Mouse (Mus musculus) liver, embryonic 13.5 days (tissue): ENCODE measurements around the gene Selenbp2. TPM values are rescaled to one million over a fixed set of nuclear protein-coding genes. Genes with fewer than 3 reads are reported as not detected.
"Not testable (repeated sequence)": the region's sequence is repeated elsewhere in the genome, so short reads cannot be mapped to it uniquely, and the experiment has no call there.

Source experiments
- ATAC-seq: fragments of 200-750 bp; cut with Nextera tagmentation; 2 replicates; pipeline ENCODE4 v1.8.0; 2017; ENCODE audit warnings: low read depth, mild to moderate bottlenecking, moderate number of reproducible peaks, moderate library complexity
- DNase-seq: peaks from one replicate; pipeline ENCODE4 v3.0.0; 2022
- H3K27ac ChIP-seq: fragments of 300-500 bp; sonication (generic); 2 replicates; pipeline ENCODE4 v1.5.1; 2015; ENCODE audit warnings: moderate library complexity, mild to moderate bottlenecking, inconsistent platforms
- H3K27me3 ChIP-seq: fragments of 300-500 bp; sonication (generic); 2 replicates; pipeline ENCODE4 v1.6.1; 2015; ENCODE audit warnings: mild to moderate bottlenecking, inconsistent platforms
- H3K36me3 ChIP-seq: fragments of 300-500 bp; sonication (generic); 2 replicates; pipeline ENCODE4 v1.6.1; 2015; ENCODE audit warnings: mild to moderate bottlenecking, inconsistent platforms
- H3K4me1 ChIP-seq: fragments of 300-500 bp; sonication (generic); replicated peaks from 2 replicates; pipeline ENCODE4 v1.6.1; 2015; ENCODE audit warnings: inconsistent platforms
- H3K4me2 ChIP-seq: fragments of 300-500 bp; sonication (generic); 2 replicates; pipeline ENCODE4 v1.6.1; 2015; ENCODE audit warnings: inconsistent platforms, mild to moderate bottlenecking, moderate library complexity
- H3K4me3 ChIP-seq: fragments of 300-500 bp; sonication (generic); replicated peaks from 2 replicates; pipeline ENCODE4 v1.5.1; 2015; ENCODE audit warnings: mild to moderate bottlenecking, inconsistent platforms
- H3K9ac ChIP-seq: fragments of 300-500 bp; sonication (generic); 2 replicates; pipeline ENCODE4 v1.6.1; 2015; ENCODE audit warnings: mild to moderate bottlenecking, inconsistent platforms
- H3K9me3 ChIP-seq: fragments of 300-500 bp; sonication (generic); replicated peaks from 2 replicates; pipeline ENCODE4 v1.6.1; 2016; ENCODE audit warnings: inconsistent platforms
- WGBS: fragments of 180-500 bp; shearing (Covaris S2); methylation state at CpG from one replicate; pipeline ENCODE4 v1.1.7; 2015; ENCODE audit not compliant: insufficient replicate concordance; 5-methylcytosine and 5-hydroxymethylcytosine counted together
- polyA plus RNA-seq: library from polyadenylated mRNA; unstranded; fragments of >200 nt; fragmentation: Nextera tagmentation; extraction: Ambion mirVana; gene quantifications from 2 replicates; pipeline ENCODE4 v1.2.1, GENCODE M21; 2015

Selenbp2 gene
- polyA plus RNA-seq = 6.7 and 8.5 TPM in 2 replicates

DNA sequence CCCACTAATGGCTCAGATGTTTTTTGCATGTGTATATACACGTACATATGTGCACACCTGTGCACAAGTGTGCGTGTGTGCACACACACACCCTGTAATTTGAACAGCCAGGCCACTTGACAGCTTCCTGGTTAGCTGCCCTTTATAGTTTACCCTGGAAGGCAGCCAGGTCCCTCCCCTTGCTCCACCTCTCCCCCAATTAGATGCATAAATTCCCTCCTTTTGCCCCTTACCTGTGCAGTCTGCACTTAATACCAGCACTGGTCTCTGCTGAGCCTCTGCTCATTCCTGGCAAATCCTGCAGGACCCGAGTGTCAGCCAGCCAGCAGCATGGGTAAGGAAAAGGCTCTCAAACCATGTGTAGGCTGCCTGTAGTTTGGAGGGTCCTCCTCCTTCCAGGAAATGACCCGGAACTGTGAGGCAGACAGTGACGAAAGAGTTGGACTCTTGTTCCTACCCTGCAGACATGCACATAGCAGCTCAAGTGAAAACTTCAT lies at the start of gene Selenbp2:
Gene Selenbp2 (plus strand): TSS at position 228 of the 497 bp plus-strand sequence.
- 0 out of 2 replicates have a peak within 1 kb of the TSS, but pooled peaks have one; percentile 0 for H3K4me2 ChIP-seq
- H3K4me1 ChIP-seq = peaks cover 41% of the 10 kb centered on the region
- 57% methylated on average over 5 of the region's 5 CpGs for WGBS
- no peak within 1 kb of the TSS for H3K9ac ChIP-seq
- H3K27me3 ChIP-seq = no peaks in the 10 kb centered on the region
- H3K27ac ChIP-seq = no peak within 1 kb of the TSS
- ATAC-seq (peak; percentile 19; the same call in 1 of the 2 replicates), DNase-seq (no peak)
- no peak within 1 kb of the TSS for H3K4me3 ChIP-seq
- no peaks in the 10 kb centered on the region for H3K36me3 ChIP-seq
- H3K9me3 ChIP-seq = no peaks in the 10 kb centered on the region

GRCm38 (mm10) chr3:94648755-94649590 lies 44.4 kb upstream of the Selenbp2 start:
- Histone ChIP-seq H3K4me1 (peaks cover 37% of the 10 kb centered on the region), H3K36me3 (no peaks in the 10 kb centered on the region), H3K27ac (peak overlapping the region; percentile 85), H3K27me3 (no peaks in the 10 kb centered on the region), H3K4me2 (peak overlapping the region; percentile 56), H3K9me3 (no peaks in the 10 kb centered on the region), H3K9ac (peak overlapping the region; percentile 63), H3K4me3 (no peak overlapping the region; the same call in 1 of the 2 replicates)
- DNase-seq (peak; percentile 50), ATAC-seq (peak; percentile 86)
- WGBS = 53% methylated on average over 6 of the region's 6 CpGs

DNA sequence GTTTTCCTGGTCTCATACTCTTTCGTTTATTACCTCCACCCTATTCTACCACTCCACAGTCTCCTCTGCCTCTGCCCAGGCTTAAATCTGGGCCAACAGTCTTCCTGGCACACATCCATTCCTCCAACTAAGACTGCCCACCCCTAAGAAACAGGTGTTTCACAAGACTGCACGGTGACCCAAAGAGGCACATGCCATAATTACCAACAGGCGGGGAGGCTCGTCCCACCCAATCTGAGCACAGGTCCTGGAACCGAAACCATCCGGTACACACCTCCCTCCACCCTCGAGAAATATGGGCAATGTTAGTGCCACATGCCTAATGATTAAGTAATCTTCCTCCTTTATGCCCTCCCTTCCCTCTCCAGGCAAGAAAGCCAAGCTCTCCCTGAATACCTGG lies 42.9 kb upstream of the Selenbp2 start:
- DNase-seq (no peak), ATAC-seq (no peak)
- 77% methylated on average over 7 of the region's 7 CpGs for WGBS

DNA sequence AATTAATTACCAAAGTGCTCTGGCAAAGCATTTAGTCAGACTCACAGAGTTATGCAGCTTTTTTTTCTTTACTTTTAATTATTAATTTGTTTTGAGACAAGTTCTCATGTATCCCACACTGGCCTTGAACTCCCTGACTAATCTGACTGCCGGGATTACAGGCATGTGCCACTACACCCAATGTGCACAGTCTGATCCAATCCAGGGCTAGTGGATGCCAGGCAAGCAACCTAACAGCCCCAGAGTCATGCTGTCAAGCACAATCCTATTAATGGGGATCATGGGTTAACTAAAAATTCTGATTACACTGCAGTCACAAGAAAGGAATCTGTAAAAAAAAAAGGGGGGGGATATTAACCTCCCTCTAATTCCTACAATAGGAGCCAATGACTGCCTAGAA lies 39.4 kb upstream of the Selenbp2 start:
- not testable (repeated sequence) for ATAC-seq, H3K36me3 ChIP-seq, H3K27ac ChIP-seq, H3K4me3 ChIP-seq, H3K4me2 ChIP-seq, H3K9me3 ChIP-seq, DNase-seq, H3K9ac ChIP-seq, H3K27me3 ChIP-seq
- 55% methylated on average over 1 of the region's 1 CpGs for WGBS
- peaks cover 38% of the 10 kb centered on the region for H3K4me1 ChIP-seq

More for the DNA sequence above, 42.9 kb upstream of the Selenbp2 start:
- Histone ChIP-seq H3K4me1 (peaks cover 37% of the 10 kb centered on the region), H3K27me3 (no peaks in the 10 kb centered on the region), H3K4me2 (no peak overlapping the region), H3K9me3 (no peaks in the 10 kb centered on the region), H3K4me3 (no peak overlapping the region), H3K36me3 (no peaks in the 10 kb centered on the region), H3K9ac (no peak overlapping the region), H3K27ac (0 out of 2 replicates have a peak overlapping the region, but pooled peaks have one; percentile 85)

GRCm38 (mm10) chr3:94657852-94658739 lies 35.3 kb upstream of the Selenbp2 start:
- 6% methylated on average over 24 of the region's 47 CpGs for whole genome bisulfite sequencing
- Histone ChIP-seq H3K4me2 (peak overlapping the region; percentile 82), H3K4me1 (peaks cover 33% of the 10 kb centered on the region), H3K9ac (peak overlapping the region; percentile 72), H3K4me3 (peak overlapping the region; percentile 62)
- not testable (repeated sequence) for DNase-seq, H3K27me3 ChIP-seq, H3K9me3 ChIP-seq, H3K36me3 ChIP-seq, H3K27ac ChIP-seq
- ATAC-seq = peak; percentile 37

DNA sequence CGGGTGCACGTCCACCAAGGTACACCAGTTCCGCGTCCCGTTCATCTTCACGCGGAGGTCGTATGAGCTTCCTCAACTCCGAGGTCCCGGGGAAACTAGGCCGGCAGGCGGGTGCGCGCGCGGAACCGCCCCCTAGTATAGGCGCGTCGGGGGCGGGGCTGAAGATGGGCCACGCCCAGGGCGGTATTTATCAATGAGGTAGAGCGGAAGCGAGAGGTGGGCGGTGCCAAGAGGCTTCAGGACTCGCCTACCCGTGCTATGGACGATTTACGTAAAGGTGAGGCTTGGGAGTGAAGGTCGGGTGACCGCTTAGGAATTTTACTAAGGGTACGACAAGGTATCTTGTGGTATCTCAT lies 34.6 kb upstream of the Selenbp2 start, which contains the start of gene Tuft1:
Gene Tuft1 (minus strand): TSS at position 133 of the 356 bp plus-strand sequence.
- Histone ChIP-seq H3K9ac (peak within 1 kb of the TSS; percentile 72), H3K27ac (peak within 1 kb of the TSS; percentile 74), H3K4me3 (peak within 1 kb of the TSS; percentile 62), H3K4me2 (peak within 1 kb of the TSS; percentile 82), H3K4me1 (peaks cover 30% of the 10 kb centered on the region)
- ATAC-seq (peak; percentile 92), DNase-seq (peak; percentile 94)
- H3K36me3 ChIP-seq, H3K27me3 ChIP-seq, H3K9me3 ChIP-seq: not testable (repeated sequence)
- under 1% methylated on average over 22 of the region's 33 CpGs for WGBS

DNA sequence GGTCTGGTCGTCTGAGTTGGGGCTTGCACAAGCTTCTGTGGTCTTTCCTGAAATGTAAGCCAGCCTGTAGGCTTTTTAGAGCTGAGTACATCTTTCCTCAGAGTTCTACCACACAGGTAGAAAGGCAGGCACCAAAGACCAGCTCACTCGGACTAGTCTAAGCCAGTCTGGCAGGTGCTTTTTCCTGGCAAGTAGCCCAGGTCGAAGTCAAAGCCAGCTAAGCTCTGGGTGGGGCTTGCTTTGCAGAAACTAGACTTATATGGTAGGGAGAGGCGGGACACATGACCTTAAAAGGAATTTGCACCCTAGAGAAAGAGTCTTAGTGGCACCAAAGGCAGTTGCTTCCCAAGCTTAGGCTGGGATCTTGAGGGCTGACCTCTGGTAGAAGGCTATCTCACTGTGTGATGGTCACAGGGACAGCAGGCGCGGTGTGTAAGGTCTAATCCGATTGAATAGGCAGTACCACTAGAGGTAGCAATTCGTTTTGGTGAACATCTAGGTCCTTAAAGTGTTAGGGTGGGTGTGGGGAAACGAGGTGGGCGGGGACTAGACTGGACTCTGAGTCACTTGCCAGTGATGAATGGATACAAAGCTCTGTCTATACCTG lies 34.1 kb upstream of the Selenbp2 start:
- H3K9me3 ChIP-seq, H3K36me3 ChIP-seq, H3K27me3 ChIP-seq: not testable (repeated sequence)
- DNase-seq = peak; percentile 33
- WGBS = 19% methylated on average over 8 of the region's 10 CpGs
- ATAC-seq = peak; percentile 77
- Histone ChIP-seq H3K4me1 (peaks cover 30% of the 10 kb centered on the region), H3K4me2 (peak overlapping the region; percentile 57), H3K4me3 (peak overlapping the region; percentile 41), H3K27ac (peak overlapping the region; percentile 74), H3K9ac (peak overlapping the region; percentile 14; the same call in 1 of the 2 replicates)

DNA sequence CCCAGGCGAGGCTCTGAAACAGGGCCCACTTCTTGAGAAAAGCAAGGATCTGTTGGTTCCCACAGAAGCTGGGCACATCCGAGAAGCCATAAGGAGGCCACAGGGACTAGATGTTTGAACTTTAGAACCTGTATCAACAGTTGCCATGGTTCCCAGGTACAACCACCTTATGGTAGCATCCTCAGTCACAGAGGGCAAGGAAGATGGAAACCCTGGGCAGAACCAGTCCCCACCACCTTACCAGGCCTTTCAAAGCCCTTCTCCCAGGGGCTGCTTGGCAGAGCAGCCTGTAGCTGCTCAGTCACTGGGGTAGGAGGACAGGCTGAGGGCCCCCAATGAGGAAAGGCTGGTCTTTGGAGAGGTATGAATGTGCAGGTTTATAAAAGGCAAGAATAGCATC lies 32.5 kb upstream of the Selenbp2 start:
- 71% methylated on average over 2 of the region's 2 CpGs for WGBS
- peak overlapping the region; percentile 53; the same call in 1 of the 2 replicates for H3K27ac ChIP-seq

DNA sequence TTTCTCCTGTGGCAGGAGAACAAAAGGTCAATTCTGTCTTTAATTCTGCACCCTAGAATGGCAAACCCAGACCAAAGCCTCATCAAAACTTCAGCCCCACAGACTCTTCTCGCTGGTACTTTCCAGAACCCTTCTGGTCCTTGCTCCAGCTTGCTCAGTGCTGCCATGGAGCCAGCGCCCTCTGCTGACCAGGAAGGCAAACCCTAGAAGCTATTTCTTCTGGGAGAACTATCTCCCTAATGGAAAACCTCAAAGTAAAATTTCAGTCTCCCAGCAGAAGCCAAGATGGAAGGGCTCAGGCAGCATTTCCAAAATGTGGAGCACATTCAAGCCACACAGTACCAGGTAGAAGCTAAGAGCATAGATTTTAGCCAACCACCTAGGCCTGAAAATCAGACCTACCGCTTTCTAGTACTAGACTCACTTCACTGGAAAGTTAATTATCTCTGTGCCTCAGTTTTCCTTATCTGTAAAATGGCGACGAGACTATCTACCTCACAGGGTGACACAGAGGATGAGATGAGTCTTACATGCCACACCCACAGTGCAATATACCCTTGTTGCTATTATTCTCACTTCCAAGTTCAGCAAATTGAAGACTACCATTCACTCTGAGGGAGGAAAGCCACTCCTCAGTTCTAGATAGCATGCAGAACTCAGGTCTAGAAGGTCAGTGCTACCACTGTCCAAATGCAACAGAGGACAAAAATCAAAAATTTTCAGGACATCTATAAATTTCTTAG lies 28.1 kb upstream of the Selenbp2 start:
- not testable (repeated sequence) for H3K27me3 ChIP-seq, H3K9me3 ChIP-seq, H3K36me3 ChIP-seq
- 22% methylated on average over 4 of the region's 5 CpGs for WGBS
- Histone ChIP-seq H3K4me1 (peaks cover 36% of the 10 kb centered on the region), H3K4me3 (peak overlapping the region; percentile 42), H3K27ac (peak overlapping the region; percentile 90), H3K4me2 (peak overlapping the region; percentile 62), H3K9ac (peak overlapping the region; percentile 56; the same call in 1 of the 2 replicates)
- peak; percentile 83 for ATAC-seq
- DNase-seq = peak; percentile 53

More for the DNA sequence above, 32.5 kb upstream of the Selenbp2 start:
- not testable (repeated sequence) for ATAC-seq, H3K9me3 ChIP-seq, H3K4me3 ChIP-seq, H3K36me3 ChIP-seq, H3K9ac ChIP-seq, DNase-seq, H3K4me2 ChIP-seq, H3K27me3 ChIP-seq
- H3K4me1 ChIP-seq = peaks cover 43% of the 10 kb centered on the region

DNA sequence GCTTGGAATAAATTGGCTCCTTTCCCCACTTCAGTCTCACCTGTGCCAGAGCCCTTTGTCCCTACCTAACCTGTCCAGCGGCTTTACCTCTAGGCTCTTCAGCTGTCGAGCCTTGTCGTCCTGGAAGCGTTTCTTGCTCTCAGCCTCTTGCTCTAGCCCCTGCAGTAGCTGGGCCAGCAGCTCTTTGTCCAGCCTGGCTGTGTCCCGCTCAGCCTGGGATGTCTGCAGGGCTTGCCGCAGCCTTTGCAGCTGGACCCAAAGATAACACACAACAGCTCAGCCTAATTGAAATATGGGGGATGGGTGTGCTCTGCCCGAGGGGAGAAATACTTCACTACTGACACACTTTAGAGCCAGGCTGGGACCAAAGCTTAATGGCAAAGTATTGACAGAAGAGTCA lies 27.5 kb upstream of the Selenbp2 start:
- H3K4me1 ChIP-seq = peaks cover 31% of the 10 kb centered on the region
- DNase-seq (peak; percentile 66), ATAC-seq (peak; percentile 92)
- not testable (repeated sequence) for H3K27me3 ChIP-seq, H3K36me3 ChIP-seq, H3K9me3 ChIP-seq
- H3K27ac ChIP-seq = peak overlapping the region; percentile 90
- H3K9ac ChIP-seq = peak overlapping the region; percentile 56; the same call in 1 of the 2 replicates
- peak overlapping the region; percentile 62 for H3K4me2 ChIP-seq
- H3K4me3 ChIP-seq = peak overlapping the region; percentile 42
- 6% methylated on average over 7 of the region's 7 CpGs for WGBS
